Comparison of ENCODE assay signal across 8 mouse cellular contexts in genomic region chr13:107469491-107470276, GRCm38 (mm10).
DNase-seq lines count a peak whose midpoint lies in the region; ATAC-seq lines count a peak whose summit lies in the region.

No protein-coding gene starts in this region.

- H3K4me1 ChIP-seq in forebrain, embryonic 15.5 days: peaks cover 20% of the 10 kb centered on the region
- peaks cover 21% of the 10 kb centered on the region for H3K4me1 ChIP-seq in hindbrain, embryonic 15.5 days (replicated peaks)
- no peaks in the 10 kb centered on the region for H3K4me1 ChIP-seq in liver, embryonic 11.5 days (replicated peaks; ENCODE audit: control insufficient read depth, insufficient read depth, low read length)
- H3K4me1 ChIP-seq in neural tube, embryonic 14.5 days (ENCODE audit: control insufficient read depth, insufficient read depth, low read length): peaks cover 22% of the 10 kb centered on the region

- no peaks in the 10 kb centered on the region for H3K36me3 ChIP-seq in forebrain, embryonic 15.5 days
- no peaks in the 10 kb centered on the region for H3K36me3 ChIP-seq in hindbrain, embryonic 15.5 days
- H3K36me3 ChIP-seq in liver, embryonic 11.5 days (ENCODE audit: control insufficient read depth, insufficient read depth, low read length): no peaks in the 10 kb centered on the region
- H3K36me3 ChIP-seq in neural tube, embryonic 14.5 days (ENCODE audit: control insufficient read depth, insufficient read depth, low read length): no peaks in the 10 kb centered on the region

- H3K4me3 ChIP-seq in forebrain, embryonic 15.5 days: peak overlapping the region; percentile 22; the same call in 1 of the 2 replicates
- peak overlapping the region; percentile 14; the same call in 1 of the 2 replicates for H3K4me3 ChIP-seq in hindbrain, embryonic 15.5 days
- 0 out of 2 replicates have a peak overlapping the region, but pooled peaks have one; percentile 5 for H3K4me3 ChIP-seq in liver, embryonic 11.5 days (ENCODE audit: low read depth, low read length)
- H3K4me3 ChIP-seq in neural tube, embryonic 14.5 days (ENCODE audit: low read depth, low read length): no peak overlapping the region

- peak; percentile 56 for DNase-seq in Muller cell, postnatal 12 days (ENCODE audit: inconsistent ontology term)
- peak; percentile 56 for DNase-seq in cerebellum, adult 11 months
- peak; percentile 47 for DNase-seq in liver, embryonic 11.5 days (ENCODE audit: low spot score)
- no peak for DNase-seq in right cerebral cortex, postnatal 14 days

- no peak overlapping the region for H3K9ac ChIP-seq in forebrain, embryonic 15.5 days (replicated peaks)
- 0 out of 2 replicates have a peak overlapping the region, but pooled peaks have one; percentile 29 for H3K9ac ChIP-seq in hindbrain, embryonic 15.5 days
- no peak overlapping the region for H3K9ac ChIP-seq in liver, embryonic 11.5 days (ENCODE audit: low read depth, low read length)
- peak overlapping the region; percentile 21; the same call in 1 of the 2 replicates for H3K9ac ChIP-seq in neural tube, embryonic 14.5 days (replicated peaks; ENCODE audit: low read depth, low read length)

- H3K27me3 ChIP-seq in forebrain, embryonic 15.5 days: no peaks in the 10 kb centered on the region
- H3K27me3 ChIP-seq in hindbrain, embryonic 15.5 days: no peaks in the 10 kb centered on the region
- H3K27me3 ChIP-seq in liver, embryonic 11.5 days (replicated peaks; ENCODE audit: control insufficient read depth, insufficient read depth, low read length): no peaks in the 10 kb centered on the region; the same call in 1 of the 2 replicates
- no peaks in the 10 kb centered on the region for H3K27me3 ChIP-seq in neural tube, embryonic 14.5 days (ENCODE audit: control insufficient read depth, insufficient read depth, low read length)

- 3% methylated on average over 13 of the region's 13 CpGs for WGBS in forebrain, embryonic 15.5 days
- WGBS in hindbrain, embryonic 15.5 days: 3% methylated on average over 13 of the region's 13 CpGs
- 4% methylated on average over 13 of the region's 13 CpGs for WGBS in liver, embryonic 11.5 days
- 3% methylated on average over 13 of the region's 13 CpGs for WGBS in neural tube, embryonic 14.5 days

- no peaks in the 10 kb centered on the region for H3K9me3 ChIP-seq in forebrain, embryonic 15.5 days
- H3K9me3 ChIP-seq in hindbrain, embryonic 15.5 days: no peaks in the 10 kb centered on the region
- no peaks in the 10 kb centered on the region for H3K9me3 ChIP-seq in liver, embryonic 11.5 days (ENCODE audit: control insufficient read depth, low read length)
- no peaks in the 10 kb centered on the region for H3K9me3 ChIP-seq in neural tube, embryonic 14.5 days (ENCODE audit: control insufficient read depth, low read length)

- peak overlapping the region; percentile 44 for H3K4me2 ChIP-seq in forebrain, embryonic 15.5 days (replicated peaks)
- peak overlapping the region; percentile 57 for H3K4me2 ChIP-seq in hindbrain, embryonic 15.5 days
- H3K4me2 ChIP-seq in liver, embryonic 11.5 days: peak overlapping the region; percentile 42
- peak overlapping the region; percentile 37 for H3K4me2 ChIP-seq in neural tube, embryonic 14.5 days (ENCODE audit: low read depth, low read length)

- peak; percentile 65 for ATAC-seq in forebrain, embryonic 15.5 days (replicated peaks)
- peak; percentile 81 for ATAC-seq in hindbrain, embryonic 15.5 days (ENCODE audit: low FRiP score, low read depth)
- peak; percentile 54; the same call in 1 of the 2 replicates for ATAC-seq in liver, embryonic 11.5 days (replicated peaks; ENCODE audit: low FRiP score)
- peak; percentile 87 for ATAC-seq in neural tube, embryonic 14.5 days (ENCODE audit: low read depth)
- ATAC-seq in megakaryocyte progenitor cell, adult 5-6 weeks (replicated peaks; ENCODE audit: poor library complexity): no peak

- H3K27ac ChIP-seq in forebrain, embryonic 15.5 days (replicated peaks): no peak overlapping the region
- H3K27ac ChIP-seq in hindbrain, embryonic 15.5 days (replicated peaks): peak overlapping the region; percentile 59
- no peak overlapping the region for H3K27ac ChIP-seq in liver, embryonic 11.5 days (ENCODE audit: low read depth, low read length)
- H3K27ac ChIP-seq in neural tube, embryonic 14.5 days (ENCODE audit: low read depth, low read length): peak overlapping the region; percentile 25; the same call in 1 of the 2 replicates

Comparison
In these comparisons a context has a peak if more than half of its experiments do, and no peak if none do; other contexts are left out.
1. H3K27ac ChIP-seq: peak in hindbrain, embryonic 15.5 days (single experiment) and neural tube, embryonic 14.5 days (single experiment); none in forebrain, embryonic 15.5 days (single experiment) and liver, embryonic 11.5 days (single experiment).
2. H3K9ac ChIP-seq: peak in hindbrain, embryonic 15.5 days (single experiment) and neural tube, embryonic 14.5 days (single experiment); none in forebrain, embryonic 15.5 days (single experiment) and liver, embryonic 11.5 days (single experiment).
3. Peak in every context shown above with its lines, with median percentiles within 50 percentile points of each other: H3K4me2 ChIP-seq.